Mouse (Mus musculus) neutrophil, adult 65 days (primary cell): ENCODE data around the gene Invs. TPM values are rescaled to one million over a fixed set of nuclear protein-coding genes. Genes with fewer than 3 reads are reported as not detected.

ENCODE experiments used
- total RNA-seq: library from RNA; stranded (reverse); gene quantifications from 2 replicates; pipeline ENCODE4 v1.2.4, GENCODE M21; 2023

Gene Invs
- 2.7 and 3.3 TPM in 2 replicates for total RNA-seq

DNA sequence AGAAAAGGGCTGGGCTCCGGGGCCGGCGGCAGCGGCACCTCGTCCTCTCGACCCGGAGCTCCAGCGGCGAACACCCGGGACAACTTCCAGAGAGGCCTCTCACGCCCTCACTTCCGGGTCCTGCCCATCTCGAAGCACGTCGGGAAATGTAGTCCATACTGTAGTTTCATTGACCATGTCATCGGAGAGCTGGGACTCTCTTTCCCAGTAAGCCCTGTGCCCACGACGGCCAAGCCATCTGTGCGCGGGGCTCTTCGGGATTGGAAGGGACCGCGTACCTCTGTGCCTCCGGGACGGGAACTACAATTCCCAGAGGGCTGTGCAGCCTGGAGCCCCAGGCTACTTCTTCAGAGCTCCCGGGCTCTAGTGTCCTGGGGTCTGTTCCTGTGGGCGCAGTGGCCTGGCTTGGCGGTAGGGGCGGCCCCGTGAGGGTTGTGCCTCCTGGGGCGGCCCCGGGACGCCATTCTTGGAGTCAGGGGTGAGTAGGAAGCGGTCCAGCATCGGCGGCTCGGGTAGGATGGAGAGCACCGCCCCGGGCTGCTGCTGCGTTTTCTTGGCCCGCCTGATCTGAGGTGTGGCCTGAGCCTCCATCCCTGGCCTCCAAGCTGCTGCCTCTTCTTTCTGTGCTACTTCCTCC lies at the start of gene Invs, which contains the start of gene Erp44:
TSS of gene Invs (plus strand) at position 263 of the 637 bp plus-strand sequence.
TSS of gene Erp44 (minus strand) at position 61 of the 637 bp plus-strand sequence.

DNA sequence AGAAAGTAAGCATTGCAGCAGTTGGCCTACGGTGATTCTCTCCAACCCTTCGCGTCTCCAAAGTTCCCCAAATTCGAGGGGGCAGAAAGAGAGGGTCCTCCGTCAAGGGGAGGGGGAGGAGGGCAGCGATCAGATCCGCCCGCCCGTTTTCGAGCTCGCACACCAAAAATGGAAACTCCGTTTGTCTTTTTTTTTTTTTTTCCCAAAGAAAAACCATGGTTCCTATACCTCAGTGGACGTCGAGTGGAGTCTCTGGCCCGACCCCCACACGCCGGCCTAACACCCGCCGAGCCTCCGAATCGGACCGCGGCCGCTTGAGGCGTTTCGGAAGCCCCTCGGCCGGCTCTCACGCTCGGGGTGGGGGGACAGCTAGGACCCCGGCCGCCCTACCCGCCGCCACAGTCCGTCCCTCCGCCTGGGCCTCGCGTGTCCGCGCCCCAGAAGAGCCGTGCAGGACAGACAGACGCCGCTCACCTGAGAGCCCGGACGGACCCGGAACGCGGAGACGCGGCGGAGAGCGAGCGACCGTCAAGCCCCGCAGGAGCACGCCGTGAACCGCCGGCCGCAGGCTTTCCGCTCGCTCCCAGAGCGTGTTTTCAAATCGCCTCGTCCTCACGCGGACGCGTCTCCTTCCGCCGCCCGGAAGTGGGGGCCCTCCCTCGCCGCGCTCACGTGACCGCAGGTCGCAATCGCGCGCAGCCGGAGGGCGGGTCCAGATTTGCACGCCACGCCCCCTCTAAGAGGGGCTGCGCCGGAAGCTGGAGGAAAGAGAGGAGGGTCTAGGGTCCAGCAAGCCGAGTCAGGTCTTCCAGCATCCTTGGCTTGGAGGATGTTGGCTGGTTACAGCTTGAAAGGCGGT lies 193.5 kb downstream of the Invs start, which contains the start of gene Tex10:
TSS of gene Tex10 (minus strand) at position 668 of the 859 bp plus-strand sequence.

Other genes starting within 250 kb of the Invs start
- gene Nr4a3, start 234.6 kb upstream of the Invs start, total RNA-seq, result 4.5 and 7.4 TPM in 2 replicates
- 45.7 and 61.0 TPM in 2 replicates for gene Stx17, start 154.8 kb upstream of the Invs start, total RNA-seq
- 33.9 and 35.2 TPM in 2 replicates for gene Erp44, start 202 bp upstream of the Invs start, total RNA-seq
- 33.3 and 58.6 TPM in 2 replicates for gene Tex10, start 193.7 kb downstream of the Invs start, total RNA-seq